Mouse (Mus musculus) adrenal gland, postnatal 25 days (tissue): ENCODE results near the gene Mark3. TPM values are rescaled to one million over a fixed set of nuclear protein-coding genes. Genes with fewer than 3 reads are reported as not detected.
"Not testable (repeated sequence)": the region's sequence is repeated elsewhere in the genome, so short reads cannot be mapped to it uniquely, and the experiment has no call there.

Source experiments
- DNase-seq: peaks from one replicate; pipeline ENCODE4 v3.0.0; 2021; ENCODE audit warnings: mixed read lengths
- long read RNA-seq: library from polyadenylated mRNA; stranded (forward); transcript quantifications from one replicate; pipeline ENCODE4 v2.0.0, GENCODE M21; 2021
- total RNA-seq: library from RNA; stranded (reverse); gene quantifications from 2 replicates; pipeline ENCODE4 v1.2.3, GENCODE M21; 2021

Mark3 gene
- total RNA-seq = 101 and 109 TPM in 2 replicates
- long read RNA-seq, transcript Mark3-206 (18 exons, 2,807 nt) = major isoform, 59 of 159 reads
- long read RNA-seq, transcript Mark3-201 (16 exons, 3,321 nt) = minor isoform, 36 of 159 reads
- long read RNA-seq, partial matches to known transcripts = 19 of 159 reads
- long read RNA-seq, other reads (novel, unspliced or antisense) = 41 of 159 reads

GRCm38 (mm10) chr12:111574074-111574886 is at the start of gene Mark3:
Mark3 (plus strand) TSS chr12:111574523.
- peak; percentile 98 for DNase-seq

GRCm38 (mm10) chr12:111524883-111525282 is 49.4 kb upstream of the Mark3 start:
- DNase-seq = no peak

- DNase-seq = no peak
Observed at GRCm38 (mm10) chr12:111527643-111528281, 46.6 kb upstream of the Mark3 start.

- no peak for DNase-seq
Observed at GRCm38 (mm10) chr12:111529192-111529591, 45.1 kb upstream of the Mark3 start.

GRCm38 (mm10) chr12:111533096-111533794 is 41.1 kb upstream of the Mark3 start:
- DNase-seq = no peak

- no peak for DNase-seq
Observed at GRCm38 (mm10) chr12:111535281-111535680, 39.0 kb upstream of the Mark3 start.

GRCm38 (mm10) chr12:111535762-111536161 is 38.6 kb upstream of the Mark3 start:
- DNase-seq = no peak

- no peak for DNase-seq
Observed at GRCm38 (mm10) chr12:111536746-111537145, 37.6 kb upstream of the Mark3 start.

GRCm38 (mm10) chr12:111537341-111537740 is 37.0 kb upstream of the Mark3 start:
- peak; percentile 44 for DNase-seq

GRCm38 (mm10) chr12:111537796-111538291 is 36.5 kb upstream of the Mark3 start, which contains the start of gene Eif5:
Eif5 (plus strand) TSS chr12:111538016.
- DNase-seq = peak; percentile 99

- peak; percentile 90 for DNase-seq
Observed at GRCm38 (mm10) chr12:111538292-111539040, 35.9 kb upstream of the Mark3 start.

- no peak for DNase-seq
Observed at GRCm38 (mm10) chr12:111539041-111539345, 35.3 kb upstream of the Mark3 start.

GRCm38 (mm10) chr12:111547070-111547469 is 27.3 kb upstream of the Mark3 start:
- DNase-seq = no peak

GRCm38 (mm10) chr12:111548555-111549289 is 25.6 kb upstream of the Mark3 start:
- DNase-seq = no peak

- DNase-seq = no peak
Observed at GRCm38 (mm10) chr12:111550679-111551078, 23.6 kb upstream of the Mark3 start.

GRCm38 (mm10) chr12:111552342-111552741 is 22.0 kb upstream of the Mark3 start:
- no peak for DNase-seq

GRCm38 (mm10) chr12:111555357-111555756 is 19.0 kb upstream of the Mark3 start:
- DNase-seq = no peak

GRCm38 (mm10) chr12:111555893-111556292 is 18.4 kb upstream of the Mark3 start:
- DNase-seq = not testable (repeated sequence)

GRCm38 (mm10) chr12:111557538-111557937 is 16.8 kb upstream of the Mark3 start:
- DNase-seq = no peak

- no peak for DNase-seq
Observed at GRCm38 (mm10) chr12:111558655-111559054, 15.7 kb upstream of the Mark3 start.

- DNase-seq = no peak
Observed at GRCm38 (mm10) chr12:111559647-111560258, 14.6 kb upstream of the Mark3 start.
